Mouse (Mus musculus): ENCODE measurements around the gene Thyn1.

The Thyn1 gene

GRCm38 (mm10) chr9:27029828-27030762 is 30.6 kb downstream of the Thyn1 start, which contains the start of the genes Vps26b and Ncapd3:
TSS of gene Vps26b (minus strand) at chr9:27030065.
TSS of gene Ncapd3 (plus strand) at chr9:27030175.
- peak; percentile 99 for DNase-seq (ENCODE audit: low spot score)

DNA sequence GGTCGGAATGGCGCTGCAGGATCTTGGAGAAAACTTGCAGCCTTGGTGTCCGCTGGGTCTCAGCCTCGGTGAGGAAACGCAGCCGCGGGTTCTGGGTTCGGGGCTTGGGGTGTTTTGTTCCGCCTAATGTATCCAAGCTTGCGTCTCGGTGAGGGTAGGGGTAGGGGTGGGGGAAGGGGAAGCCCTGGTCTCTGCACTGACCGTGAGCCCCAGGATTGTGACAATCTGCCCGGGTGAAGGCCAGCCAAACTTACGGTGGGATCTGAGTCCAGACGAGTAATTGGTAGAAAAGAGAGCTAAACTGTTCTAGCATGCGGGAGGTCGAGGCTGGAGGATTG is 31.2 kb downstream of the Thyn1 start:
- DNase-seq (ENCODE audit: low spot score), result no peak

DNA sequence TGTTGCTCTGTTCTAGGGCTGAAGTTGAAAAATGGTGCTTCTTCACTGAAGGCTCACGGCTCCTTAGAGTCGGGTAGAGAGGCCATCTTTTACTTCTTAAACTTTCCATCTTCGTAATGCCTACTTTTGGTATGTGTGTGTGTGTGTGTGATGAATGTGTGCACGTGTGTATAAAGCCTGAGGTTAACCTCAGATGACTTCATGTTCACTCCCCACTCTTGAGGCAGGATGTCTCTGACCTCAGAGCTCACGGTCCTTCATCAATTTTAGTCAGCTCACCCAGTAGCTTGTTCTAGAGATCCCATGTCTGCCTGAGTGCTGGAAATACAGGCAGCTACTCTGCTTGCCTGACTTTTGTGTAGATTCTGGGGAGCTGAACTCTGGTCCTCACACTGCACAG is 44.4 kb downstream of the Thyn1 start:
- DNase-seq (ENCODE audit: low spot score), result no peak

DNA sequence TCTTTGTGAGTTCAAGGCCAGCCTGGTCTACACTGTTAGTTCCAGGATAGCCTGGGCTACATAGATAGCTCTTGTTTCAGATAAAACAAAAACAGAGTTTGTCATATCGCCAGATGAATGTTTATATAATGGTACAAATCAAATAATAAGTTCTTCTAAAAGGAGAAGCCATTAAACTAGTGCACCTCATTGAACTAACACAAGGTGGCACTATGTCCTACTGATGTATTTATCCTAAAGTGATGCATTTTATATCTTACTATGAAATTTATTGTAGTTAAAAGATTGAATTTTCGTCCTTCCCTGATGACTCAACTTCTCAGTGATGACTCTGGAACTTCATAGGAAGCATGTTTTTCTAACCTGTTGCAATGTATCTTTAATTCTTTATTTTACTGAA is 50.0 kb downstream of the Thyn1 start:
- no peak for DNase-seq (ENCODE audit: low spot score)

Measured in embryo, embryonic 10.5 days (tissue).